Mouse (Mus musculus) megakaryocyte-erythroid progenitor cell, adult 5 weeks (primary cell): ENCODE results near the gene Rtca. TPM values are rescaled to one million over a fixed set of nuclear protein-coding genes. Genes with fewer than 3 reads are reported as not detected.

ENCODE experiments used
- polyA plus RNA-seq: library from polyadenylated mRNA; stranded (reverse); fragments of >175 nt; gene quantifications from 2 replicates; pipeline ENCODE4 v1.2.3, GENCODE M21; 2012

The Rtca gene
- polyA plus RNA-seq = 53.1 and 56.5 TPM in 2 replicates

GRCm38 (mm10) chr3:116507772-116508351, at the start of gene Rtca:
TSS of gene Rtca (minus strand) at chr3:116508208.

GRCm38 (mm10) chr3:116512904-116513716, 5.1 kb upstream of the Rtca start, which contains the start of gene Dbt:
TSS of gene Dbt (plus strand) at chr3:116513070.

Other genes starting within 250 kb of the Rtca start
- gene Cdc14a, start 84.2 kb downstream of the Rtca start, polyA plus RNA-seq = 13.8 and 24.0 TPM in 2 replicates
- 1.00 and 1.0 TPM in 2 replicates for gene Dbt, start 4.9 kb upstream of the Rtca start, polyA plus RNA-seq
- not detected in 2 replicates for gene Lrrc39, start 54.8 kb upstream of the Rtca start, polyA plus RNA-seq
- gene Sass6, start 86.8 kb upstream of the Rtca start, polyA plus RNA-seq = 3.9 and 5.9 TPM in 2 replicates
- 3.1 and 6.2 TPM in 2 replicates for gene Trmt13, start 106.4 kb upstream of the Rtca start, polyA plus RNA-seq
- 17.8 and 24.3 TPM in 2 replicates for gene Mfsd14a, start 154.5 kb upstream of the Rtca start, polyA plus RNA-seq
- gene Gm43191, start 173.1 kb upstream of the Rtca start, polyA plus RNA-seq = not detected in 2 replicates
- gene Slc35a3, start 204.6 kb upstream of the Rtca start, polyA plus RNA-seq = 9.7 and 11.5 TPM in 2 replicates